Mouse (Mus musculus) urinary bladder, postnatal 36 days (tissue): ENCODE data around the gene Il2.
A peak's percentile ranks its signal among the peaks of the same experiment; 100 is the strongest.

Source experiments
- DNase-seq, 2 experiments: peaks; one replicate each; pipeline ENCODE4 v3.0.0; 2022; ENCODE audit warnings: low spot score in 2 of 2, mixed read lengths in 1 of 2

The Il2 gene

DNA sequence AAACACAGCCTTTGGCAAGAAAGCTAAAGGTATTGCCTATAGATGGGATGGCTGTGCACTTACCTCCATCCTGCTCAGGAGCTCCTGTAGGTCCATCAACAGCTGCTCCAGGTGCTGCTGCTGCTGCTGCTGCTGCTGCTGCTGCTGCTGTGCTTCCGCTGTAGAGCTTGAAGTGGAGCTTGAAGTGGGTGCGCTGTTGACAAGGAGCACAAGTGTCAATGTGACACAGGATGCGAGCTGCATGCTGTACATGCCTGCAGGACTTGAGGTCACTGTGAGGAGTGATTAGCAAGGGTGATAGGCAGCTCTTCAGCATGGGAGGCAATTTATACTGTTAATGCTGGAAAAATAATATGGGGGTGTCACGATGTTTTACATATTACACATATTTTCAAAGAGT, at the start of gene Il2:
TSS of gene Il2 (minus strand) at position 305 of the 400 bp plus-strand sequence.
- no peak for DNase-seq

DNA sequence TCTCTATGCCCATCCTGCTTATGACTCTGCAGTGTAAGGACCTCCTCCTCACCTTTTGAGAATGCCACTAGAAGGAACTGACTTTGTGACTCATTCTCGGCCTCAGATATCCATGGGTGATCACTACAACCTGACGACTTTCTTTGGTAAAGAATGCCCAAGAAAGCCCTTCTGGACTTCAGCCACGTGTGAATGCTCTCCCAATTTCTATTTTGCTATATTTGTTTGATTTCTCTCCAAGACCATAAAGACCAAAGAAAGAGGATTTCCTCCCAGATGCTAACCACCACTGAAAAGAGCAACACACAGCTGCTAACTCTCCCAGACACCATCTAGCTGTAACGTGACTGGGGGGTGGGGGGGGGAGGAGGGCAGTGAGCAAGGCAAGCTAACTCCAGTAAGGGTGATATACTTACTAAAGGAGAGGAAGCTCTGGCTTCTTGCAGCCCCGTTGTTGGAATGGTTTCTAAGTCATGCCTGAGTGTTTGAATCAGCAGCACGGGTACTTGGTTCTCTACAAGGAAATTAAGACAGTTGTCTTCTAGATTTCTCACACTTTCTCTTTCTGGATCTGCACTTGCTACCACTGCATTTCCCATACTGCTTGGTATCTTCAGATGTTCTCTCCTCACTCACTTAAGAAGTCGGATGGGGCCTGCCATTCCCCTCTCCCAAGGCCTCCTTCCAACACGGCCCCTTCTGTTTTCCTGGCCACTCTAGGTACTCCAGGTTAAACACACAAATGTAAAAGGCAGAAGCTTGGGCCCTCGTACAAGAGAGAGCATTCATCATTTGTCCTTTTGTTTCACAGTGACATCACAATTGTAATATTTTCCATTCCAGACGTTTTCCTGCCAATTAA, 49.2 kb upstream of the Il2 start:
- DNase-seq = no peak

DNA sequence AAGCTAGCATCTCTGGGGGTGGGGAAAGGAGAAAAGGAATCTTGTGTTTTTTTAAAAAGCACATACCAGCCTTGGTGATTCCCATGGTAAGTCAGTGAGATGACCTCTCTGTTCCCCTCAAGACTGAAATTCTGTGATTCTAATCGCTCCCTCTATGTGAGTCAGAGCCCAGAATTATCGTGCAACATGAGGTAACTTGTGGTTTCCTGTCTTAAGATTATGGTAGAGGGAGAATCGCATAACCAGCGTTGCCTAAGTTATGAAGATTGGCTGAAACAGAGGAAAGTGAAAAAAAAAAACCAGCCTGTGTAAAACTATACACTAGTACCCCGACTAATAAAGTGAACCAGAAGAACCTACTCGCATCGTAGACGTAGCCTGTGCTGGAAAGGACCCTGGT, 47.5 kb upstream of the Il2 start:
- no peak for DNase-seq

DNA sequence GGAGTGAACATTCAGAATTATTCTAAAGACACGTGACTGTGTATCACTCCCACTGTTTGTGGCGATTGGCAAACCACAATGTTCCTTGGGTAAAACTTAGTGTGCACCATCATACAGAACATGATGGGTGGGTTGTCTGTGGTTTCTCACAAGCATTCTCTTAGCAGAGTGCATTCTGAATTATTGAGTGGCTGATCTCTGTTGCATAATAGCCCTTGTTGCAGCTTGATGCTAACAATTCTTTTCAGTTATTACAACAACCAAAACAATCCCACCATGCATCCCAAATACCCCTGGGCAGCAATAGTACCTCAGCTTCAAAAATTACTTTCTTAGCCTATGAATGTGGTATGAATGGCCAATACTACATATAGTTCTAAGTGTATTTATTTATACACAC, 43.5 kb upstream of the Il2 start:
- no peak for DNase-seq

DNA sequence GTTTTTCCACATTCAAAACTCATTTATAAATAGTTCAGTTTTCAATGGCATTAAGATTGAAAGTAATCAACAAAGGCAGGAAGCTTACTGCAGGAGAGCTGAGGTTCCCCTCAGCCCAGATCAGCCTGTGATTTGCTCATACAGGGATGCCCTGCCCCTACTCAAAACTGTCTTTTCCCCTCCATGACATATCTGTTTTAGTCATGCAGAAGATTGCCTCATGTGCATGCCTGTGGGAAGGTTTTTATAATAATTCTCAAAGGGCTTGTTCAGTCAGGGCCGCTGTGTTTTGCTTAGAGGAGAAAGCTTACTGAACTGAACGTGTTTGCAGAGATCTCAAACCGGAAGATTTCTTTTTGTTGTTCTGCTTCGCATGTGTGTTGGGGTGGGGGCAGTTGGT, 35.3 kb upstream of the Il2 start:
- no peak for DNase-seq

DNA sequence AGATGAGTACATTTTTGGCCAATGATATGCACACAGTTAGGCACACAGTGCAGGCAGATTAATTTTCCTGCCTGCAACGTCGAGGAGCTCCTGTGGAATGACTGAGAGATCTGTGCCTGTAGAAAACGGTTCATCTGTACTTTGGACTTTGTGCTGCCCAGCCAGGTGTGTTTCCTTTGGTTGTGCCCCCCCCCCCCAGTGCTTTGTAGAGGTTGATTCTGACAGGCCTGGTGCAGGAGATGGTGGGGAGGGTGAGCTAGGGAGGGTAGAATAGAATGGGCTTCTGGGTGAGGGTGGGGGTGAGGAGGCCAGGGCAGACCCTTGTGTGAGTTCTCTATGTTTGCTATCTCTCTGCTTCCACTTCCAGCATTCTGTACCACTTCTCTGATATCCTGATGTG, 32.5 kb upstream of the Il2 start:
- no peak for DNase-seq

DNA sequence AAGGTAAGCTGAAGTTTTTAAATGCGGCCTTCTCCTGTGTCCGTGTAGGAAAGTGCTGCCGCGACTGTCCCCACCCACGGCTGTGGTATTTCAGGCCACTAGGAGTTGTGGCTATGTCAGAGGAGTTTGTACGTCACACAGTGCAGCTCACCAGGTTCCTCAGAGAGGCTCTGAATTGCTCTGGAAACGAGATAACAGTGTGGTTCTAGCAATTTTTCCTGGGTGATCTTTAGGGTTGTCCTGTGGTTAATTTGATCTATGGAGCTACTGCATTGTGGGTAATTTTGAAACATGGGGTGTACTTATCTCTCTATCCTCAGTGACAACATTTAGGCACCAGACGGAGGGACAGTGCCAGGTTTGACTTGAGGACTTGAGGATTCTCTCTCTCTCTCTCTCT, 31.3 kb upstream of the Il2 start:
- DNase-seq = no peak

DNA sequence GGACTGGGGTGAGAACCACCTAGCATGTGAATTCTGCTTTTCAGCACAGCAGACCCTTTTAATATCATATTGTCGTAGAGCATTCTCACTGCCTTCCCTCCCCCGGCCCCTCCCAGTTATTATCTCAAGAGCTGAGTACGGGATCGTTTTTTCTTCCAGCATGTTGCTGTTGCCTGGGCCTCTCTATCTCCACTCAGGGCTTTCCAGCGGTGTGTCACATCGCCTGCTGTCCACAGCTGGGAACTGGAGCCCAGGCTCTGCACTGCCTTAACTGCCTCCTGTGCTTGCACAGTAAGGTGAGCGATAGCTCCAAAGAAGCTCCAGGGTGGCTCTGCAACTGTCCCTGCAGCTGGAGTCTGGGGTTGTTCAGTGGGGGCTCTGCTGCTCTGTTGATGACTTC, 28.6 kb upstream of the Il2 start:
- DNase-seq = no peak

DNA sequence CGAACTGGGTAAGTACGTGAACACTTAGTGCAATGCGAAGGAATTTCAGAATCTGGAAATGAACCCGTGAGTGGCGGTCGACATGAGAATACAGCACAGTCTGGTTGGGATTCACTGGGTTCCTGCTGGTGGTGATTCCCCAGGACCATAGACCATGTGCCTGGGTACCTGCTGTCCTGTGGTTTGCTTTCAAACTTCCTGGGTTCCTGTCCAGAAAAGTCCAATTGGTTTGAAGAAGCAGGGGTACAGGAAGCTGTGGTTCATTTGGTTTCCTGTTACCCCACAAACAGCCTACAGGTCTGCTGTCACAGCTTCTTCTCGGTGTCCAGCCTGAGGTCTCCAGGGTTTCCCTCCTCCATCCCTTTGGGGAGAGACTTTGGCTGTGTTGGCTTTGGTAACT, 27.2 kb upstream of the Il2 start:
- no peak for DNase-seq

DNA sequence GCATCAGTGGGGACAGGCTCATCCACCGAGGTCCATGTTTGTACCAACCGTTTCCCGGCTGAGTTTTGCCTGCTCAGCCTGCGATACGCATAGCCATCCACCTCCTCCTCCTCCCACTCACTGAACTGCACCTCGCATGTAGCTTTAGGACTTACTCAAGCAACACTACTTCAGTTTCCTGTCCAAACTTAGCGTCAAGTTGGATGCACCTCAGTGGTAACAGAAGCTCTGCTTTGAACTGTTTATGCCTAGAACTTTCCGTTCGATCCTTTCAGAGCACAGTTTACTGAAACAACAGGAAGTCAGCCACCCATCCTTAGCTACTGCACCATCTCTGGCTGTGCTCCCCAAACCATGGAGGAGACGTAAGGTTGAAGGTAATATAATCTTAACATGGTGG, 26.5 kb upstream of the Il2 start:
- DNase-seq = no peak

DNA sequence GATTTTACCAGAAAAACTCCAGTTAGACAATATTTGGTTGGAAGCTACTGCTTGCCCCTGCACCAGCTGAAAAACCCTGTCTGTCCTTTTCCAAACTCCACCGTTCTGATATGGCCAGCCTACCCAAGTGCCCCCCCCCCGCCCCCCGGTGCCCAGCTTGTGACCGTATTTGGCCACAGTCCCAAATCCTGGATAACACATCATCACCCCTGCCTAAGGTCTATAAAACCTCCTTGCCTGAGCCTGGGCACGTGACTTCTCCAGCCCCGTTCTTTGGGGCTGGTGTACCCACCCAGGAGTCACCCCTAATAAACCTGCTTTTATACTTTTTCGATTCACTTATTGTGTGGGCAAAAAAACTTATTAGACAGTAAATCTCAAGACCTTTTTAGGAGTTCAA, 21.1 kb upstream of the Il2 start:
- DNase-seq = no peak

DNA sequence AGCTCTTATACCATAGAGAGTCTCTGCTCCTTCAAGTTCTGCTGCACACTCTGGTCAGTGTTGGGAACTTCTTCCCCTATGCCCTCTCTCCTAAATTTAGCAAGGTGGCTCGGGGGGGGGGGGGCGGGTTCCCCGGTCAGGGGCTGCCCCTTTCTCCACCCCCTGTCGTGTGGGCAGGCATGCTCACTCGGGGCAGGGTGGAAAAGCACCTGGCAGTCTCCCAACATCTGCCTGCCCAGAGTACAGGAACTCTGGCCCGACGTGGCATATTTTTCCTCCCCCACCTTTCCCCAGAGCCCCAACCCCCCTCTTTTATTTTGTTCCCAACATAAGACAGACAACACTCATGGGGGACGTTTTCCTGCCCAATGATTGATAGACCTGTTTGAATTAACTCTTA, 20.6 kb upstream of the Il2 start:
- DNase-seq = no peak

DNA sequence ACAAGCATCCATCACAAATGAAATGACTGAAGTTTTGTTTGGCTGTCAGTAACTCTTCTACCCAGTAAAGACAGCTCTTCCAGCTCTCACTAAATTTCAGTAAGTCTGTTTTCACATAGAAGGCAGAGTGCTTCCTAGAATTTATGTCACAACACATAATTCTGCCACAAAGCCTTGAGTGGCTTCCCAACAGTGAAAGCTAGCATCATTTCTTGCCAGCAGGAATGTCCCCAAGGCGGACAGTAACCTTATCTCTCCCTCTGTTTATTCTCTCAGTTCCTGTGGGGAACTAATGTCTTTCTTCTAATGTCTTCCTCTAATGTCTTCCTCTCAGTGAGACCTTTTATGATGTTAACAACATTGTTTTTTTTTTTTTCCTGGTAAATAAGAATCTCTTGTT, 19.2 kb upstream of the Il2 start:
- no peak for DNase-seq

DNA sequence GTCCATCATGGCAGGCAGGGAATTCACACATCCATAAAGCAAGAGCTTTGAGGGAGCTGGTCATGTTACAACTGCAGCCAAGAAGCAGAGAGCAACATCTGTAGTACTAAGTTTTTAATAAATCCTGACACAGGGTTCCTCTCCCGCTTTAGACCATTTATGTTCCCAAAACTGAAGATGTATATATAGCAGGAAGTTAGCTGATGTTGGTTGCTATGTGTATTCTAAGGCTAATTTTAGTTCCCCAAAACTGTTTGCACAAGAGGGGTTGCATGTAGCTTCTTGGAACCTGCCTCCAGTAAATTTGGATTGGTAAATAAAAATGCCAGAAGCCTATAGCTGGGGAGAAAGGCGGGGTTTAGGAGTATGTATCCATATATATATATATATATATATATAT, 16.1 kb upstream of the Il2 start:
- DNase-seq = no peak

DNA sequence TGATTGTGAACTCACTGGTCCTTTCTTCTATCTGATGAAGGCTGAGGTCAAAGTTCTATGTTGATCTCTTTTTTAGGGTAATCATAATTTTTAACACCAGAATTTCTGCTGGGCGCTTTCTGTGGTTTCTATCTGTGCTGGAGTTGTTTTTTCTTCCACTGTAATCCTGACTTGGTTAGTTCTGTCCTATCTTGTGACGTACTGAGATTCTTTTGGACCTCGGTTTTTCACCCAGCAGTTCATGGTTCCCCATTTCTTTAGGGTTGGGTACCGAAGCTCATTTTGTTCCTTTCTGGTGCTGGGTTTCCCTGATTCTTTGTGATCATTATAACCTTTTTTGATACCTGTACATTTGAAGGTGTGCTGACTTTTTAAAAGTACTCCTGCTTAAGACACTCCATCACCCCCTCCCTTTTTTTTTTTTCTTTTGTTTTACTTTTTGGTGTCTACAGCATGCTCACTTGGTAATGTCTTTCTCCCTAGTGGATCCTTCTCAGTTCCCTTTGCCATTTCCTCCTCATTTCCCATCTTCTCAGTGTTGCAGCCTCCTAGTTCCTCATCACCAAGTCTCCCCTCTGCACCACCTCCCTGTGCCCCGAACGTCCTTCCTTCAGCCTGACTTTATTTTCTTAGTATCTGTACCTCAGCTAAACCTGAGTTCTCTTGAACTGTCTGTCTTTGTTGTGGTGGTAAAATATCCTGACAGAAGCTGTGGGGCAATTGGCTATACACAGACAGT, 14.6 kb upstream of the Il2 start:
- DNase-seq = no peak

DNA sequence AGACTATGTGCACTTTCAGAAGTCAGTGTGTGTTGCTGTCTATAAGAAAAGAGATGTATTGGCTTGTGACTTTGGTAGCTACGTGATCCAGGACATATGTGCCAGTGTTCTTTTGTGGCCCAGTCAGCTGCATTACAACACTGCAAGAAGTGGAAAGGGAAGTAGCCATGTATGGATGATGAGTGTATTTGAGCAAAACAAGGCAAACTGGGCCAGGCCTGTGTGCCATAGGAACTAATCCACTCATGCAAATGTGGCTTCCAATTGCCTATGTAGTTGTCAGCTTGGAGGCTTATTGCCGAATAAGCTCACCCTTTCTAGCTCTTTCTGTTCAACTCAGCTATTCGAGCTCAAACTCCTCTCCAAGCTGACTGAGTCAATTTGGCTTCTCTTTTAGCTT, 13.4 kb upstream of the Il2 start:
- DNase-seq = no peak

DNA sequence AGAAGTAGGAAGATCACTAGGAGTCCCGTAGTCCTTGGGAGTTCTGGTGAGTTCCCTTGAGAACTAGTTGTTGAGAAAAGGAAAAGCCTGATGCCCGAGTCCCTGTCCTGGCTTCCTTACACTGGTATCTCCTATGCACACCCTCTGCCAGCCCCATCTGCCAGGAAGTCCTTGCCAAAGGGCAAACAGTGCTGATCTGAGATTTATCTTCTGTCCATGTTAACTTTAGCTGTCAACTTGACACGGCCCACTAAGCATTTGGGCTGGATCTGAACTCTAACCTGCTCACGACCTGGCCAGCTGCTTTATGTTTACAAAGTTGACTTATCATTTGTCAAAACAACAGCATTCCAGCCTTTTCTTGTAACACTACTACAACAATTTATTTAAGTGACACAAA, 11.5 kb upstream of the Il2 start:
- no peak for DNase-seq

DNA sequence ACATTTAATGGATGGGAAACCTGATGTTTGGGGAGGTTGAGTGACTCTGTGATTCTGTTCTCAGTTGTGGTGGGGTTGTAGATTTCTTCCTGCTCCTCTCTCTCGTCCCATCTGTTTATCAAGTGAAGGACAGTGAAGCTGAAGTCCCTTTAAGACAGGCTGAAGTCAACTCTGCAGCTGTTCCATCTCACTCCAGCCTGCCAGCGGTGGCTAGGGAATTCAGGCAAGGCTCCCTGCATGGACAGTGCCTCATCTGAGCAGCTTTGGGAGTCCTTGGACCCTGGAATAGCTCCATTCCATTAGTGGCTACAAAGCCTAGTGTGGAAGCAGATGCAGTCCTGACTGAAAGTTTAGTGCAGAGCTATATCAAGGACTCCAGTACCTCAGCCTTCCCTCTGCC, 3.3 kb upstream of the Il2 start:
- DNase-seq = peak in 1 of 2 experiments; percentile 19

DNA sequence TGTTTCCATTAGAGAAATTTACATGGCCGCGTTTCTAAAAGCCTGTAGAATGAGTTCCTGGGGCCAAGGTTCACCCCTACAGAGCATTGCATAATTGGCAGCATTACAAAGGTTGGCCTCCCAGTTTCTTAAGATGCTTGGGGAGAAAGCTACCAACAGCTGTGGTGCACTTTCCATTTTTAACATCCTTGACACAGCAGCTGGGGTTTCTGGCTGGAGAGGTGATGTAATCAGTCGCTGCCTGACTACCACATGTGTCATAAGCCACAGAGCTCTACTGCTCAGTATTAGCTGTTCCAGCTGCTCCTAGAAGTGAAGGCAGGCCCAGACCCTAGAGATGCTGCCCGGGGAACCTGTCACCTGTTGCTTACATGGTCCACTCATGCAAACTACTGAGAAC, 2.5 kb upstream of the Il2 start:
- DNase-seq = peak; percentile 20 to 26

DNA sequence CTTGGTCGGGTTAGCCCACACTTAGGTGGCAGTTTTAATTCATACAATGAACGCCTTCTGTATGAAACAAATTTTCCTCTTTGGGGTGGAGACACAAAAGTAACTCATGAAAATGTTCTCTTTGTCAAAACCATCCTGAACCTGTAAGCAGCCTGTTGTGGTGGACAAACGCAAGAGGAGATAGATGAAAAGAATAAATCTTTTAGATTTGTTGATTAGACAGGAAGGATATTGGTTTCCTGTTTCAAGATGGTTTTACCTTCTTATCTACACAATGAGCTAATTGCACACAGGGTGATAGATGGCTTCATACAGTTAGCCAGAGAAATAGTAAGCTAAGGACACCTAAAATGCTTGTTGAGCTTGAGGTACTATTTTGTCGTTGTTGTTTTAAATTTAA, 403 bp upstream of the Il2 start:
- no peak for DNase-seq

DNA sequence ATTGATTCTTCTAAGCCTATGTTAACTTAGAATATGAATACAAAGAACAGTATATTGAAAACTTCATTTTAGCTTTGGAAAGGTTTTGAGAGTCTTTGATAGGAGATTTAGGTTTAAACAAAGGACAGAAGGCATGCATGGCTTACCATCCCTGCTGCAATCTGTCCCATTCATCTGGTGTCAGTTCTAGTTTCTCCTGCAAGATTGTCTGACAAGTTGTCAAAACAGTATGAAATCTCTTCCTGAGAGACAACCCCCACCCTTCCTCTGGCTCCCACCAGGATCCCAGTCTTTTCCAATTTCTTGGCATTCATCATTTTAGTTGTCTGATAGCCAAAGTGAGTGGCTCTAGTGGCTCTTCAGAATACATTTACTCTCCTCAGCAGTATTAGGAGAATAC, 35.0 kb downstream of the Il2 start:
- no peak for DNase-seq

DNA sequence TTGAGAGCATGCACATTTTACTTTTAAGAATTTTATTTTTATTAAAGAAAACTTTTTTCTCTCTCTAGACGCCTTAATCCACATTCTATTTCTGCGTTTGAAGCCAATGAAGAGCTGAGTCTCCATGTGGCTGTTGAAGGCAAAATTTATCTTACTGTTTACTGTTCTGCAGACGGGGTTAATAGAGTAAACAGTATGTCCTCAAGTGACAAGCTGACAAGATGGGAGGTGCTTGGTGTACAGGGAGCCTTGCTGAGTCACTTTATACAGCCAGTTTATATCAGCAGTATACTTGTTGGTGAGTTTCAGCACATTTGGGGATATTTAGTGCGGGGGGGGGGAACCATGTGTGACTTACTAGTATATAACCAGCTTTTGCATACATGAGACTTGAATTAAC, 40.9 kb downstream of the Il2 start:
- DNase-seq = no peak

DNA sequence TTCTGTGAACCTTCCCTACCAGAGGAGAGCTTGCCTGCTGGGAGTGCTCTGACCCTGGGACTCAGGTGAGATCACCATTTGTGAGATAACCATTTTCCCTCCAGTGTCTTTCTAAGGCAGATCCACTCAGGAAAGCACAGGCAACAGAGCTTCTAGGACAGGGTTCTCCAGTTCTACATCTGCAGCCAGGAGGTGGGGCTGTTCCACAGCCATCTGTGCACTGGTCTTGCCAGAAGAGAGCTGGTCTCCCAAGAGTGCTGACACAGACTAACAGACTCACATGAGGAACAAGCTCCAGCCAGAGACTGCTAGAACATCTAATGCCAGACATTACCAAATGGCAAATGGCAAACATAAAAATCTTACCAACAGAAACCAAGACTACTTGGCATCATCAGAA, 52.5 kb downstream of the Il2 start:
- peak; percentile 63 to 77 for DNase-seq
